Mouse (Mus musculus): ENCODE measurements around the gene Thoc5. TPM values are rescaled to one million over a fixed set of nuclear protein-coding genes. Genes with fewer than 3 reads are reported as not detected.

Gene Thoc5
- polyA plus RNA-seq, 2 experiments: 15.9 to 17.2 TPM

DNA sequence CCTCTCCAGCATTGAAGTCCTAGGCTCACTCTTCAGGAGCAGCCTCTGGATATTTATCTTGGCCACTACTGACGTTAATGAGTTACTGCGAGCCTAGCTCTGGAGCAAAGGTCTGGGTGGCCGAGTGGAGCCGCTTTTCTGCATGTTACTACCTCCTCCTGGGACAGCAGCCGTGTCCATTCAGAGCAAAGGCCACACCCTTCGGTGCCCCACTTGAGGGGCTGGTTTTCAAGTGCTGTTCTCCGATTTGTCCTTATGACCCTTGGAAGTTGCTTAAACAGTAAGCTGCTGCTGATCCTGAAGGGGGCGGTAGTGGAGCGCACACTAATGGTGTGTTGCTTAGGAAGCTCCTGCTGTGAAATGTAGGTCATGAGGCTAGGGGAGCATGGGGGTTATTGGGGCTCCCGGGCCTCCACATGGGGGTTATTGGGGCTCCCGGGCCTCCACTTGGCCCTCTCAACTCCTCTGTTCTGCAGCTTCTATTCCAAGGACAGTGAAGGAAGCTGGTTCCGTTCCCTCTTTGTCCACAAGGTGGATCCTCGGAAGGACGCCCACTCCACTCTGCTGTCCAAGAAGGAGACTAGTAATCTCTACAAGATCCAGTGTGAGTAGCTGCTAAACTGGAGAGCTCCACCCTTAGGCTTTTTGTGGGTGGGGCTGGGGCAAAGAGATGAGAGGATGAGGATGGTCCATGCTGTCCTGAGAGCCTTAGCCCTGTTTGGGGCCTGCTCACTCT, 12.1 kb upstream of the Thoc5 start:
- Histone ChIP-seq H3K27ac (no peak overlapping the region), H3K4me1 (replicated peaks; ENCODE audit: control insufficient read depth in 2 of 2, insufficient read depth in 2 of 2, low read length in 1 of 2) (peaks cover 0 to 6% of the 10 kb centered on the region in 2 experiments; a peak in 2 of 4 replicates), H3K9me3 (ENCODE audit: control insufficient read depth, low read length) (no peaks in the 10 kb centered on the region), H3K4me2 (ENCODE audit: low read depth) (peak overlapping the region; percentile 36; the same call in 1 of the 2 replicates), H3K4me3 (ENCODE audit: insufficient read depth in 1 of 2, low read depth in 2 of 2, low read length in 2 of 2) (no peak overlapping the region), H3K9ac (replicated peaks) (no peak overlapping the region), H3K27me3 (ENCODE audit: control insufficient read depth, insufficient read depth, low read length) (no peaks in the 10 kb centered on the region), H3K36me3 (replicated peaks; ENCODE audit: control insufficient read depth, insufficient read depth, low read depth) (no peaks in the 10 kb centered on the region; the same call in 1 of the 2 replicates)
- WGBS (ENCODE audit: insufficient replicate concordance): 57% methylated on average over 14 of the region's 14 CpGs
- ATAC-seq (ENCODE audit: insufficient read depth) (peak; percentile 77), DNase-seq (ENCODE audit: low read depth in 3 of 3, low spot score in 3 of 3) (peak; percentile 35 to 44 (median 41))
- TF ChIP-seq EP300 (IDR thresholded peaks at IDR 0.05; ENCODE audit: low read depth) (no peak), CTCF (IDR thresholded peaks at IDR 0.05; ENCODE audit: low read depth) (peak; percentile 68)

DNA sequence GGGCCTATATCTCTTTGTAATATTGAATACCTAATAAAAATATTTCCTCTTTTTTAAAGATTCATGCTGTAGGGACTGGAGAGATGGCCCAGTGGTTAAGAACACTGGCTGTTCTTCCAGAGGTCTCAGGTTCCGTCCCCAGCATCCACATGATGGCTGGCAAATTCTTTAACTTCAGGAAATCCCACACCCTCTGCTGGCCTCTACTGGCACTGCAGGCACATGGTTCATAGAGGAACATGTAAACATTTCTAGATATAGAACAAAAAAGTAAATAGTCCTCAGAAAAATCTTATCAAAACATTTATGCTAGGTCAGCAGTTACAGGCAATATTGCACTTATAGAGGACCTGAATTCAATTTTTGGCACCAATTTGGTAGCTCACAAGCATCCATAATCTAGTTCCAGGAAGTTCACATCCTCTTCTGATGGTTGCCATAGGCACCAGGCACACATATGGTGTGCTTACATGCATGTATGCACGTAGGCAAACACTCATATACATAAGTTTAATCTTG, 9.7 kb upstream of the Thoc5 start:
- DNase-seq (ENCODE audit: low read depth in 3 of 3, low spot score in 3 of 3): no peak
- H3K4me3 ChIP-seq (ENCODE audit: insufficient read depth in 1 of 2, low read depth in 2 of 2, low read length in 2 of 2): no peak overlapping the region
- no peak for ATAC-seq (ENCODE audit: insufficient read depth)
- H3K4me1 ChIP-seq (replicated peaks; ENCODE audit: control insufficient read depth in 2 of 2, insufficient read depth in 2 of 2, low read length in 1 of 2): peaks cover 0 to 3% of the 10 kb centered on the region in 2 experiments; a peak in 1 of 4 replicates
- TF ChIP-seq EP300 (IDR thresholded peaks at IDR 0.05; ENCODE audit: low read depth) (no peak), CTCF (IDR thresholded peaks at IDR 0.05; ENCODE audit: low read depth) (peak; percentile 75)
- H3K9me3 ChIP-seq (ENCODE audit: control insufficient read depth, low read length): no peaks in the 10 kb centered on the region
- H3K27ac ChIP-seq: no peak overlapping the region
- H3K27me3 ChIP-seq (ENCODE audit: control insufficient read depth, insufficient read depth, low read length): no peaks in the 10 kb centered on the region
- WGBS (ENCODE audit: insufficient replicate concordance): 51% methylated on average over 2 of the region's 2 CpGs
- H3K36me3 ChIP-seq (replicated peaks; ENCODE audit: control insufficient read depth, insufficient read depth, low read depth): no peaks in the 10 kb centered on the region; the same call in 1 of the 2 replicates
- no peak overlapping the region for H3K4me2 ChIP-seq (ENCODE audit: low read depth)
- no peak overlapping the region for H3K9ac ChIP-seq (replicated peaks)

DNA sequence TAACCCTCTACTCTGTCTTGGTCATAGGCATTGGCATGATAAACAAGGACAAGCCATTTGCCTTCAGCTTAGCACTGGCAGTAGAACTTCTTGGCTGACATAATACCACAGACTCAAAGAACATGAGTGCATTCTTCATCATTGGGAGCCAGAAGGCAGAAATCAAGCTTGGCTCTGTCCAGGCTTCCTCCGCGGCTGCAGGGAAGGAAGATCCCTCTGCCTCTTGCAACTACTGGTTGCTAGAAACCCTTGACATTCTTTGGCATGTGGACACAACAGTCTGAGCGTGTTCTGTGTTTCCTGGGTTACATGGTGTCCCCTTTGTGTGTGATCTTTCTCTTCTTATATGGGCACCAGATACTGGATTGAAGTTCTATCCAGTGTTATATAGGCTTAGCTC, 8.1 kb upstream of the Thoc5 start:
- ATAC-seq (ENCODE audit: insufficient read depth): no peak
- H3K4me1 ChIP-seq (replicated peaks; ENCODE audit: control insufficient read depth in 2 of 2, insufficient read depth in 2 of 2, low read length in 1 of 2): no peaks in the 10 kb centered on the region; a peak in 1 of 4 replicates
- H3K27me3 ChIP-seq (ENCODE audit: control insufficient read depth, insufficient read depth, low read length): no peaks in the 10 kb centered on the region
- no peak for TF ChIP-seq CTCF (IDR thresholded peaks at IDR 0.05; ENCODE audit: low read depth)
- TF ChIP-seq EP300 (IDR thresholded peaks at IDR 0.05; ENCODE audit: low read depth): no peak
- no peaks in the 10 kb centered on the region; the same call in 1 of the 2 replicates for H3K36me3 ChIP-seq (replicated peaks; ENCODE audit: control insufficient read depth, insufficient read depth, low read depth)
- H3K9me3 ChIP-seq (ENCODE audit: control insufficient read depth, low read length): no peaks in the 10 kb centered on the region
- DNase-seq (ENCODE audit: low read depth in 3 of 3, low spot score in 3 of 3): no peak
- WGBS (ENCODE audit: insufficient replicate concordance): 81% methylated on average over 3 of the region's 3 CpGs
- no peak overlapping the region for H3K27ac ChIP-seq
- no peak overlapping the region for H3K9ac ChIP-seq (replicated peaks)
- no peak overlapping the region for H3K4me3 ChIP-seq (ENCODE audit: insufficient read depth in 1 of 2, low read depth in 2 of 2, low read length in 2 of 2)
- H3K4me2 ChIP-seq (ENCODE audit: low read depth): no peak overlapping the region

DNA sequence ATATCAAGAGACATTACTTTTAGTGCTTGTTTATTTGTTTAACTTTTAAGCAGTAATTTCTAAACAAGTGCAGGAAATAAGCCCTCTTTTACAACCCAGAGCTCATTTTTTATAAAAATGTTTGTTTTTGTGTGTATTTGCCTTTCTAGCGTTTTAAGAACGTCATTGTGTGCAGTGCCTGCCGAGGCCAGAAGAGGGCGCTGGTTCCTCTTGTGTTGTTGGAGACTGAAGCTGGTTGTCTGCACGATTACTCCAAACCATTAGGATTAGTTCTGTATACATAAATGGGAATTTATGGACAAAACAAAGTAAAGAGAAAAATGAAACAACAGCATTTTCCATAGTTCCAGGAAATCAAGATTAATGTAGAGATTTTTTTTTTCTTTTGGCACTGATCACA, 5.3 kb downstream of the Thoc5 start:
- DNase-seq (ENCODE audit: low read depth in 3 of 3, low spot score in 3 of 3) (peak in 1 of 3 experiments; percentile 23), ATAC-seq (ENCODE audit: insufficient read depth) (no peak)
- 58% methylated on average over 5 of the region's 5 CpGs for WGBS (ENCODE audit: insufficient replicate concordance)
- Histone ChIP-seq H3K27me3 (ENCODE audit: control insufficient read depth, insufficient read depth, low read length) (no peaks in the 10 kb centered on the region), H3K4me3 (ENCODE audit: insufficient read depth in 1 of 2, low read depth in 2 of 2, low read length in 2 of 2) (no peak overlapping the region), H3K4me2 (ENCODE audit: low read depth) (no peak overlapping the region), H3K27ac (no peak overlapping the region), H3K9ac (replicated peaks) (no peak overlapping the region), H3K9me3 (ENCODE audit: control insufficient read depth, low read length) (no peaks in the 10 kb centered on the region), H3K36me3 (replicated peaks; ENCODE audit: control insufficient read depth, insufficient read depth, low read depth) (peaks cover 14% of the 10 kb centered on the region), H3K4me1 (replicated peaks; ENCODE audit: control insufficient read depth in 2 of 2, insufficient read depth in 2 of 2, low read length in 1 of 2) (peaks cover 0 to 4% of the 10 kb centered on the region in 2 experiments; a peak in 2 of 4 replicates)
- TF ChIP-seq EP300 (IDR thresholded peaks at IDR 0.05; ENCODE audit: low read depth) (no peak), CTCF (IDR thresholded peaks at IDR 0.05; ENCODE audit: low read depth) (peak; percentile 69)

DNA sequence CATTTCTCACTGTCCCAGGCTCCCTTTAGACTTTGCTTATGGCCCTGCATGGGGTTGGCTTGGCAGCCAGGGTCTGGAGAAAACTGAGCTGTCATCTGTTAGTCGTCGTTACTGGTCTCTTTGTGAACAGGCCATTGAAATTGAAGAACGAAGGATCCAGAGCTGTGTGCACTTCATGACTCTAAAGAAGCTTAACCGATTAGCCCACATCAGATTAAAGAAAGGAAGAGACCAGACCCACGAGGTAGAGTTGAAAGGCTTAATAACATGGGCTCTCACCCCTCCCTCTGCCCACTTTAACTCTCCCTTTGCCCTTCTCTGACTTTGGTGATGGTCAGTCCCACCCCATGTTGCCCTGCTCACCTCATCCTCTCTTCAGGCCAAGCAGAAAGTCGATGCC, 6.8 kb downstream of the Thoc5 start:
- Histone ChIP-seq H3K27me3 (ENCODE audit: control insufficient read depth, insufficient read depth, low read length) (no peaks in the 10 kb centered on the region), H3K9me3 (ENCODE audit: control insufficient read depth, low read length) (no peaks in the 10 kb centered on the region), H3K4me1 (replicated peaks; ENCODE audit: control insufficient read depth in 2 of 2, insufficient read depth in 2 of 2, low read length in 1 of 2) (no peaks in the 10 kb centered on the region), H3K9ac (replicated peaks) (no peak overlapping the region), H3K36me3 (replicated peaks; ENCODE audit: control insufficient read depth, insufficient read depth, low read depth) (peaks cover 14% of the 10 kb centered on the region), H3K4me3 (ENCODE audit: insufficient read depth in 1 of 2, low read depth in 2 of 2, low read length in 2 of 2) (no peak overlapping the region), H3K4me2 (ENCODE audit: low read depth) (no peak overlapping the region), H3K27ac (no peak overlapping the region)
- DNase-seq (ENCODE audit: low read depth in 3 of 3, low spot score in 3 of 3) (no peak), ATAC-seq (ENCODE audit: insufficient read depth) (no peak)
- TF ChIP-seq CTCF (IDR thresholded peaks at IDR 0.05; ENCODE audit: low read depth): no peak
- no peak for TF ChIP-seq EP300 (IDR thresholded peaks at IDR 0.05; ENCODE audit: low read depth)
- 71% methylated on average over 6 of the region's 6 CpGs for WGBS (ENCODE audit: insufficient replicate concordance)

Data from liver, embryonic 14.5 days (tissue).